Mouse (Mus musculus) ES-Bruce4 (cell line): ENCODE data around the gene Wdr47.

Experiments
- CTCF ChIP-seq: IDR thresholded peaks from one replicate; pipeline ENCODE4 v1.8.1; 2011; ENCODE audit warnings: low read depth, low read length
- EP300 ChIP-seq: IDR thresholded peaks from 2 replicates; pipeline ENCODE4 v1.6.1; 2011; ENCODE audit warnings: low read depth, low read length; ENCODE audit not compliant: insufficient read depth
- POLR2A ChIP-seq: IDR thresholded peaks from one replicate; pipeline ENCODE4 v1.8.1; 2011; ENCODE audit warnings: low read length; ENCODE audit not compliant: insufficient read depth

DNA sequence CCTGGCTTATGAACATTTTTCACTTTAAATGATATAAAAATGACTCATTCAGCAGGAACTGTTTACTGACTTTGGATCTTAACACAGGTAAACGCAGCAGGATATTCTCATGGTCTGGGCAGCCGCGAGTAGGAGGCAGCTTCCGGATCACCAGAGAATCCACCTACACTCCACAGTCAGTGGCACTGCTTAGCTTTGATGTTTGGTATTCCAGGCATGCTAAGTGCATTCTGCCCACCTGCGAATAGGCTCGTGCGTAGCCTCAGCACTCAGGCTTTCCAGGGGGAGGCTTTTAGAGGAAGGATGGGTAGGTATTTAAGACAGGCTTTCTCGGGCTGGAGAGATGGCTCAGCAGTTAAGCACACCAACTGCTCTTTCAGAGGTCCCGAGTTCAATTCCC, 103.2 kb downstream of the Wdr47 start:
- TF ChIP-seq CTCF (no peak), POLR2A (no peak), EP300 (no peak)
